Mouse (Mus musculus) spleen, postnatal 36 days (tissue): ENCODE results near the gene Capn2.

Experiments
- DNase-seq, 2 experiments: peaks; one replicate each; pipeline ENCODE4 v3.0.0; 2022; ENCODE audit warnings: low spot score in 2 of 2, mixed read lengths in 1 of 2

Capn2 gene

GRCm38 (mm10) chr1:182461261-182461660 lies 56.1 kb downstream of the Capn2 start:
- DNase-seq: peak; percentile 17 to 27

- no peak for DNase-seq
Observed at GRCm38 (mm10) chr1:182460291-182461244, 56.8 kb downstream of the Capn2 start.

GRCm38 (mm10) chr1:182459436-182459835 lies 58.0 kb downstream of the Capn2 start:
- DNase-seq: no peak

GRCm38 (mm10) chr1:182458556-182458955 lies 58.9 kb downstream of the Capn2 start:
- DNase-seq: no peak

DNA sequence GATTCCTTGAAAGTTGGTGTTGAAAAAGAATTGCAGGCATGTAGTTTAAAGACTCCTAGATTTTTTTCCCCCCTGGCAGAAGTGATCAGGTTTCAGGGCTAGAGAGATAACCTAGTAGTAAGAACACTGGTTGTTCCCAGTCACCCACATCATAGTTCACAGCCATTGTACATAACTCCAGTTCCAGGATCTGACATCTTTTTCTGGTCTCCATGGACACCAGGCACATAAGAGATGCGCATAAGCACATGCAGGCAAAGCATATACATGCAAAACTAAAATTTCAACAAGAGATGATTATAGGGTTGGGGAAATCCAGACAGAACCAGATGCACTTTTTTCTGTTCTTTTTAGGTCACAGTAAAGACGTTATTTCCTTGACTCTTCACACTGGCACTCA lies 62.3 kb downstream of the Capn2 start:
- DNase-seq: no peak

DNA sequence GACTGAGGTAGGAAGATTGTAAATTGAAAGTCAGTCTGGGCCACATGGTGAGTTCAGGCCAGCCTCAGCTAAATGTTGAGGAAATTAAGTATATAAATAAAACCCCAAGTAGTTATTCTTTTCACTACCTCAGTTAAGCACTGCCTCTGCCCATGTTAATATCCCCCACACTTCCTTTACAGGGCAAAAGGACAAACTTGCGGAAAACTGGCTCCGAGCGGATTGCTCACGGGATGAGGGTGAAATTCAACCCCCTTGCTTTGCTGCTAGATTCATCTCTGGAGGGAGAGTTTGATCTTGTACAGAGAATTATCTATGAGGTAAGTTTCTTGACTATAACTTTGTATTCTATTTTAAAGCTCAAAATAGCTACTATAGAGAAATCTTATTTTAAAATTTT lies 64.9 kb downstream of the Capn2 start:
- DNase-seq: no peak

GRCm38 (mm10) chr1:182448276-182449035 lies 69.0 kb downstream of the Capn2 start:
- no peak for DNase-seq

DNA sequence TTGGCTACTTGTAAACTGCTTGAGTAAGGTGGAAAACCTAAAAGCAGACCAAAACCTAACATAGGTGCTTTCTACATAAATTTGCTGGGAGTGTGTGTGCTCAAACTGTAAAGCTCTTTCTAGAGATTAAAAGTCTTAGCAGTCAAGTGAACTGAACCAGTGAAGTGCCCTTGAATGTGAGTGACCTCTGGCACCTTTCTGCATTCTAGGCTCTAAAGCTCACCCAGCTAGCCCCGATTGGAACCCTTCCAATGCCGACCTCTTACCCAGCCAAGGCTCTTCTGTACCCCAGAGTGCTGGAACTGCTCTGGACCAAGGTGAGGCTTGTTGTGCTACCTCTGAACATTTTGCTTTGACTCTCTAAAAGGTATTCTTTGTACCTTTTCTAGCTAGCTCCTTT lies 73.3 kb downstream of the Capn2 start:
- no peak for DNase-seq

GRCm38 (mm10) chr1:182441791-182442473 lies 75.5 kb downstream of the Capn2 start:
- DNase-seq: no peak

- no peak for DNase-seq
Observed at GRCm38 (mm10) chr1:182439546-182440222, 77.7 kb downstream of the Capn2 start.

DNA sequence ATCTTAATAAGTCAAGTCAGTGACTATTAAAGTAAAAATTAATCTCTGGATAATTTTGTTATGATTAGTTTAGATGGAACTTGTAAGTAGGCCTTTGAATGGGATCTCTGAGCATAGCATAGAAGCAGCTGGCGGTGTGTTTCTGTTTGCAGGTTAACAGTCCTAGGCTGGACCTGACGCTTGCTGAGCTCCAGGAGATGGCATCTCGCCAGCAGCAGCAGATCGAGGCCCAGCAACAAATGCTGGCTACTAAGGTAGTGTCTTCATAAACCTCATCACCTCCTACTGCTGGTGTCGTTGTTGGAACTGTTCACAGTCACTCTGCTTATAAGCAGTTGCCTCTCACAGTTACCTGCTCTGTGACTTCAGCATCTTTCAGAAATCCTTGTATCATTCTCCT lies 80.7 kb downstream of the Capn2 start:
- no peak for DNase-seq

GRCm38 (mm10) chr1:182432059-182432458 lies 85.3 kb downstream of the Capn2 start:
- no peak for DNase-seq

- no peak for DNase-seq
Observed at GRCm38 (mm10) chr1:182430676-182431075, 86.7 kb downstream of the Capn2 start.

DNA sequence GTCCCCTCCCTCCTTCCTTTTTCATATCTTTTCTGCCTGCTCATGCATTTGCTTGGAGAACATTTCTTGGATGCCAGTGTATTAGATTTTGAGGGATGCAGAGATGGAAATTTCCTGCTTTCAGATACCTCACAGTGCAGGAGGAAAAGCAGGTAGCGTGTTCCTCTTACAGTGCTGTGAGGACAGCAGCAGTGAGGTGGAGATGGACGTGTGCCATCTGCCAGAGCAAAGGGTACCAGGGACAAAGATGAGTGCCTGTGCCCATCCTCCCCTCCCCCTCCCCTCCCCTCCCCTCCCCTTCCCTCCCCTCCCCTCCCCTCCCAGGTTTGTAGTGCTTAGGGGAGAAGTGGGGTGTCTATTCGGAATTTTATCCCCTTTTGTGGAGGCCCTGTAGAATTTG lies 87.6 kb downstream of the Capn2 start:
- DNase-seq: no peak

- DNase-seq: no peak
Observed at GRCm38 (mm10) chr1:182427426-182427825, 90.0 kb downstream of the Capn2 start.

DNA sequence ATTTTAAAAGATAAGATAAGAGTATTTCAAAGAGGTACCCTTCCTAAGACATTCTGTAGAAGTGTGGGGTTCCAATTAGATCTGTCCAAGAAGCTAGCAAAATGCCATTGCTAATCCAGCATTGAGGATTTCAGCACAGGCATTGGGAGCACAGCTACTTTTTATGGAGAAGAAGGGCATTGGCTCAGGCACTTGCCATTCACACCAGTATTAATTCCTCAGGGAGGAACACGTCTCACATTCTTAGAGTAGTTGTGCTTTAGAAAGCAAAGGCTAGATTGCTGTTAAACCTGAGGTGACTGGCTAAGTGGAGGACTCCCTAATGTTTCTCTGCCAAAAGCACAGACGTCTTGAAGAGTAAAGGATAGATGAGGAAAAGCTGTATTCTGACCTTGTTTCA lies 91.0 kb downstream of the Capn2 start:
- no peak for DNase-seq

- DNase-seq: no peak
Observed at GRCm38 (mm10) chr1:182425176-182425575, 92.2 kb downstream of the Capn2 start.

GRCm38 (mm10) chr1:182424274-182424673 lies 93.1 kb downstream of the Capn2 start:
- DNase-seq: no peak

GRCm38 (mm10) chr1:182419481-182419880 lies 97.9 kb downstream of the Capn2 start:
- no peak for DNase-seq
